Mouse (Mus musculus) embryo, embryonic 11.5 days (tissue): Measurements from ENCODE around the gene 1810046K07Rik.
A peak's percentile ranks its signal among the peaks of the same experiment; 100 is the strongest.

Experiments used
- DNase-seq: peaks from one replicate; pipeline ENCODE4 v3.0.0-alpha.2; 2012; ENCODE audit warnings: low read depth, low spot score

Gene 1810046K07Rik

DNA sequence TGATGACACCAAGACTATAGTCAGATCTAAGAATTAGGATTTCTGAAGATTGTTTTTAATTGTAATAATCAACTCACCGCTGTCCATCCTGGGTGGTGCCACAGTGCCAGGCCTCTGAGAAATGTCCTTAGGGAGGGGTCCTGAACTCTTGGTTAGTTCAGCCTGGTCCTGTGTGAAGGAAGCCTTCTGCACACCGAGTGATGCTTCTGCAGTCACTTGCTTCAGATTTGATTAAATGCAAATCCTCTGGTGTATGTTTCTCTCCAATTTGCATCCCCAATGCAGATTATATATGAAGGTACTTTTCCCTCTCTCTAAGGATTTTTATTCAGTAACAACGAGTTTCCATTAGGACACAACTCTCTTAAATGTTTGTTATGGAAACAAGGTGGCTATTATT is at the start of gene 1810046K07Rik:
1810046K07Rik (minus strand) TSS at position 187 of the 400 bp plus-strand sequence.
- no peak for DNase-seq

- DNase-seq, result no peak
Measured at GRCm38 (mm10) chr9:51369560-51369959, 40.8 kb upstream of the 1810046K07Rik start.

DNA sequence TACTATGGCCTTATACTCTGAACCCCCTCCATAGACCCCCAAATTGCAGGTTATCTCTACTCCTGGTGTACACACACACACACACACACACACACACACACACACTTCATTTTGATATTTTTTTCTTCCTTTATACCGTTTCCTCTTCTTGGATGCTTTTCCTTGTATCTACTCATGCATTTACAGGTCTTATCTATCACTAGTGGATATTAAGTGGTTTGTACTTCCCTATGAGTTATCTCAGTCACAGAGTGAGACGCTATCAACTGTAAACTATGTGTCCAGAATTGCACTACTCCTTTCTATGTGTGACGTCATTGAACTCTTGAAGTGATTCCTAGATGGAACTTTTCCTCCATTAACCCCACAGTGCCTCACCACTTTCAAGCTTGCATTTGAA is 38.4 kb upstream of the 1810046K07Rik start:
- DNase-seq, result no peak

GRCm38 (mm10) chr9:51364059-51364458 is 35.3 kb upstream of the 1810046K07Rik start:
- no peak for DNase-seq

- no peak for DNase-seq
Measured at GRCm38 (mm10) chr9:51353511-51353910, 24.8 kb upstream of the 1810046K07Rik start.

DNA sequence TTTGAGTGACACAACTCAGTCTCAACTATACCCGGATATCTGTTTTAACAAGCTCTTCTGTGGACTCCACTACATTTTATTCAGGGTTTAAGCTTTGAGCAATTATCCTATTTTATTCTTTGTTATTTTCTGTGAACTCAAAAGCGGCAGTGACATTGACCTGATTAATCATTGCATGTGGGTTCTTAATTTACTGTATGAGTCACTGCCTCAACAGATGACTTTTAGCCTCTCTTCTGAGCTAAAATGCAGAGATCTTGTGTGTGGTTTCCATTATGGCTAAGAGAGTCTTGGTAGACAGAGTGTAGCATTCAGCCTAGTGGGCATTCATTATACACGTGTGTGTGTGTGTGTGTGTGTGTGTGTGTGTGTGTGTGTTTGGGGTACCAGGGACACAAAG is 24.2 kb upstream of the 1810046K07Rik start:
- DNase-seq, result no peak

GRCm38 (mm10) chr9:51349422-51349821 is 20.7 kb upstream of the 1810046K07Rik start:
- no peak for DNase-seq

- no peak for DNase-seq
Measured at GRCm38 (mm10) chr9:51345768-51346167, 17.1 kb upstream of the 1810046K07Rik start.

GRCm38 (mm10) chr9:51335294-51336010 is 6.7 kb upstream of the 1810046K07Rik start:
- DNase-seq, result peak; percentile 68

DNA sequence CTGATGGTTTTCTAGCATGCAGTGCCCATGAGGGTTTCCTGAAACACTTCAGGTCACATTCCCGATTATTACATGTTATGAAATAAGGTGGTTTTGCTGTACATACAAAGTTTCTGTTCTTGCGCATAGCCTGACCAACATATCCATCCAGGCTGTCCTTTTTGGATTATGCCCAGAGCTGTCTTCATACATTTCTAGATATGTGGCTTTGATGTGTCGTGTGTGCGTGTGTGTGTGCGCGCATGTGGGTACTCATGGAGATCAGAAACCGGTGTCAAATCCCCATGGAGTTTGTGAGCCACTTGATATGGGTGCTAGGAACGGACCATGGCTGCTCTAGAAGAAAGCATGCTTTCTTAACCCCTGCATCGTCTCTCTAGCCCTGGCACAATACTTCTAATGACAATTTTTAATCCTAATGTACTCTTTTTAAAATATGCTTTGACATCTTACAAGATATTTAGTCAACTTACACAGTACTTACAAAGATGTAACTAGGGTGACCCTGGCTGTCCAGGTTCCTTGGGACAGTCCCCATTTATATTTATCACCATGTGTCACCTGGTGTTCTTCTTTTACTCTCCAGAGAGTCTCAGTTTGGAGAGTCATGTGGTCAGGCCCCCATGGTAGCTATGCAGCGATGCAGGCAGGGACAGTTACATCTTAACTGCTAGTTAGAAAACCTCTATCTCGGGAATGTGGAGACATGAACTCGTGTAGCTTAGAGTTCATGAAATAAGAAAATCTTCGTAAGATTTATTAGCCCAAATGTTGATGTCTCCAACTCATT is 2.9 kb upstream of the 1810046K07Rik start:
- no peak for DNase-seq

- no peak for DNase-seq
Measured at GRCm38 (mm10) chr9:51327555-51327903, 1.2 kb downstream of the 1810046K07Rik start.

GRCm38 (mm10) chr9:51326619-51327554 is 1.8 kb downstream of the 1810046K07Rik start:
- DNase-seq, result no peak

- DNase-seq, result no peak
Measured at GRCm38 (mm10) chr9:51324406-51325065, 4.2 kb downstream of the 1810046K07Rik start.

DNA sequence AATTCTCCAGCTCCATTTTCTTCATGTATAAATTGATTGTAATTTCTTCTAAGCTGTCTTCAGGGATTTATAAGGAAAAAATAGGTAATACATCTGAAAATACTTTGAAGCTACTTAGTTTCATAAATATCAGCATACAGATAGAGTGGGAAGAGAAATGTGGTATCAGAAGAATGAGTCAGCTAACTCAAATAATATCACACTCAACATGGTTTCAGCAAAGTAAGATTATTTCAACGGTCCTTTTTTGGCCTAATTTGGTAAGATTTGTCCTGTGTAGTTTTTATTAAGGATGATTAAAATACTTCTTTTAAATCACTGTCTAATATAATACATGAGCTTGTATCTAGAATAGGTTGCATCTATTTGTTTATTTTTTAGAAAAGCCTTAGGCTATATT is 8.6 kb downstream of the 1810046K07Rik start:
- DNase-seq, result no peak

- no peak for DNase-seq
Measured at GRCm38 (mm10) chr9:51318246-51318645, 10.5 kb downstream of the 1810046K07Rik start.

GRCm38 (mm10) chr9:51317322-51317721 is 11.4 kb downstream of the 1810046K07Rik start:
- no peak for DNase-seq

DNA sequence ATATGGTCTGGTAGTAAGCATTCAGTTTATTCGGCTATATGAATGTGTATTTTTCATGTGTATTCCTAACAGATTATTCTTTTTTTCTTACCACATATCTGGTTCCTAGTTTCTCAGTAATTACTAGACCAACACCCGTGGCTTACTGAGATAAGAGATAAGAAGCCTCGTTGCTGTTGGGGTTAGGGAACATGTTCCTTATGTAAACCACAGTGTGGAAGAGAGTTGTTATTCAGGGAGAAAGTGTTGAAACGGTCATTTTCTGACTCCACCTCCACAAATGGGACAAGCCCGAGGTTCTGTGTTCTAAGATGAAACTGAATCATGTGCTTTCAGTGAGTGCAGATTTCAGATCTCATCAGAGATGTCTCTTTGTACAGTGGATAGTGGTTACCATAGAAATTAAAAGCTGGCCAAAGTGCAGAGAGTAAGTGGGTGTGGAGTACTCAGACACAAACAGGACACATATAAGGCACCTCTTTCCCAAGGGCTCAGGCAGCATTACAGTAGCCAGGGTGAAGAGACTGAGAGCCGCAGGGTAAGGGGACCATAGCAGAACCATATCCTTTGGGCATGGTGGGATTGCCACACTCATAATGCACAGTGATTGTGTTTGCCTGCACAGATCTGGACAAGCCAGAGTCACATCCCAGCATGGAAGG is 13.2 kb downstream of the 1810046K07Rik start:
- DNase-seq, result no peak

GRCm38 (mm10) chr9:51312554-51313317 is 16.0 kb downstream of the 1810046K07Rik start:
- no peak for DNase-seq

GRCm38 (mm10) chr9:51310515-51310914 is 18.2 kb downstream of the 1810046K07Rik start:
- DNase-seq, result no peak

DNA sequence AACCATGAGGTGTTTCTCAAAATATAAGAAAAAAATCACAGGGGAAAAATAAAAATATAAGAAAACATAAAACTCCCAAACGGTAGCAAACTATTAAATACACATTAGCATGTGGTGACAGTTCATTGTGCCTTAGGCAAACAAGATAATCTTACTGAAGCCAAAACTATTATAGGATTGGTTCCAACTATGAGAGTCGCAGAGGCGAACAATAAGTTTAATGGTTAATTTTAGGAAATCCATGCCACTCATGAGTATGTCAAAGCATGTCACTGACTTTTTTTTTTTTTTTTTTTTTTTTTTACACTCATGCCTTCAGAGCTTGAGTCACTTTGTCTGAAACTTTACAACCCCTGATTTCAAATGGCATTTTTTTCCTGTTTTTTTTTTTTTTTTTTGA is 22.4 kb downstream of the 1810046K07Rik start:
- DNase-seq, result no peak
